Mouse (Mus musculus) kidney, embryonic 16.5 days (tissue): ENCODE measurements around the gene Ric8a. TPM values are rescaled to one million over a fixed set of nuclear protein-coding genes. Genes with fewer than 3 reads are reported as not detected.

ENCODE experiments used
- ATAC-seq: fragments of 200-750 bp; cut with Nextera tagmentation; 2 replicates; pipeline ENCODE4 v1.8.0; 2017; ENCODE audit warnings: moderate TSS enrichment; ENCODE audit not compliant: low FRiP score, low TSS enrichment
- H3K27ac ChIP-seq: fragments of 300-500 bp; sonication (generic); 2 replicates; pipeline ENCODE4 v1.5.1; 2014; ENCODE audit warnings: low read length
- H3K27me3 ChIP-seq: fragments of 300-500 bp; sonication (generic); 2 replicates; pipeline ENCODE4 v1.6.1; 2014; ENCODE audit warnings: low read length, control low read depth, mixed read lengths; ENCODE audit not compliant: insufficient read depth
- H3K36me3 ChIP-seq: fragments of 300-500 bp; sonication (generic); 2 replicates; pipeline ENCODE4 v1.6.1; 2014; ENCODE audit warnings: low read length, control low read depth, mixed read lengths; ENCODE audit not compliant: insufficient read depth
- H3K4me1 ChIP-seq: fragments of 300-500 bp; sonication (generic); 2 replicates; pipeline ENCODE4 v1.6.1; 2014; ENCODE audit warnings: low read length, control low read depth, mixed read lengths; ENCODE audit not compliant: insufficient read depth
- H3K4me2 ChIP-seq: fragments of 300-500 bp; sonication (generic); replicated peaks from 2 replicates; pipeline ENCODE4 v1.6.1; 2014; ENCODE audit warnings: low read depth, low read length
- H3K4me3 ChIP-seq: fragments of 300-500 bp; sonication (generic); 2 replicates; pipeline ENCODE4 v1.5.1; 2014; ENCODE audit warnings: mild to moderate bottlenecking, low read length
- H3K9ac ChIP-seq: fragments of 300-500 bp; sonication (generic); replicated peaks from 2 replicates; pipeline ENCODE4 v1.6.1; 2014; ENCODE audit warnings: low read length
- H3K9me3 ChIP-seq: fragments of 300-500 bp; sonication (generic); 2 replicates; pipeline ENCODE4 v1.6.1; 2016; ENCODE audit warnings: low read length, control low read depth
- WGBS: fragments of 180-500 bp; shearing (Covaris S2); extraction: QIAGEN DNeasy Blood & Tissue Kit; methylation state at CpG from one replicate; pipeline ENCODE4 v1.1.7; 2014; 5-methylcytosine and 5-hydroxymethylcytosine counted together
- polyA plus RNA-seq: library from polyadenylated mRNA; unstranded; fragments of >200 nt; fragmentation: Nextera tagmentation; extraction: Ambion mirVana; gene quantifications from 2 replicates; pipeline ENCODE4 v1.2.1, GENCODE M21; 2015

Ric8a gene
- polyA plus RNA-seq, 1 experiment from 2014 or later: 73.6 TPM

DNA sequence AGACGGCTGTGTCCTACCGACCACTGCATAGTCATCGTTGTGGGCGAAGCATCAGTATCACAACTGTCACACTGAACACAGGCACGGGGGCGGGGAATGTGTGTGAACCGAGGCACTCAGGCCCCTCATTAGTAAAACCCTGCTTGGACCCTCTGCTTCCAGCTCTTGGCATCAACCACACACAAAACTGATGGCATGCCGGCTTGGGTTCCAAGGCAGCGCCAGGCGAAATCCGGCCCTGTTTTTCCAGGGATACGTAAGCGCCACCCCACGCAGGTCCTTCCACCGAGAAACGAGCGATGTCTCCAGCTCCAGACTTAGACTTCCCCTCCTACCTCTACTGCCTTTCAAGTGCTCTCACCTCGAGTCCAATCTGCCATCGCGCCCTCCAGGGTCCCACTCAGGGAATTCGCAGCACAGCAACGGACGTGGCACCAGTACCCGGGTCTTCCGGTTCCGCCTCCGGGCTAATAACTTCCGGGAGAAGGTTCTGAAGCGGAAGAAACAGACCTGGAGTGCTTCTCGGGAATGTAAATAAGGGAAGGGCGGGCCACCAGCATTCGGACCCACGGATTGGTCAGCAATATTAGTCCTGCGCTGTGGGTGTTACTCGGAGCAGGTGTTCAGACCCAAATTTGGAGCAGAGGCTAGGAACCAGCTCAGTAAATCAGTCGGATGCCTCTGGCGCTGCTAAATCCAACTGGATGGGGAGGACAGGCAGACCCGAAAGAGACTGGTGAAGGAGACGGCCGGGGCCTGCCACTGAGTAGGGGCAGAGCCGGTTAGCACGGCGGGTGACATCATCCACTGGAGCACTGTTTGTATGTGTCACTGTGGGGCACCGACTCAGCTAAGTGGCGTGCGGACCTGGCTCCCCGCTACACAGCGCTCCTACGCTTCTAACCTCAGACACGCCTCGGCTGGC, 635 bp upstream of the Ric8a start, which contains the start of gene Gm45785:
Gene Gm45785, minus strand, starts transcription at position 472 of the 925 bp plus-strand sequence.
- peaks cover 20% of the 10 kb centered on the region for H3K4me1 ChIP-seq
- peak; percentile 84 for ATAC-seq
- H3K9me3 ChIP-seq: no peaks in the 10 kb centered on the region
- 1% methylated on average over 50 of the region's 51 CpGs for WGBS
- peak within 1 kb of the TSS; percentile 99 for H3K4me2 ChIP-seq
- H3K9ac ChIP-seq: peak within 1 kb of the TSS; percentile 93
- peak within 1 kb of the TSS; percentile 92 for H3K4me3 ChIP-seq
- H3K36me3 ChIP-seq: peaks cover 56% of the 10 kb centered on the region
- peak within 1 kb of the TSS; percentile 91 for H3K27ac ChIP-seq
- H3K27me3 ChIP-seq: no peaks in the 10 kb centered on the region

DNA sequence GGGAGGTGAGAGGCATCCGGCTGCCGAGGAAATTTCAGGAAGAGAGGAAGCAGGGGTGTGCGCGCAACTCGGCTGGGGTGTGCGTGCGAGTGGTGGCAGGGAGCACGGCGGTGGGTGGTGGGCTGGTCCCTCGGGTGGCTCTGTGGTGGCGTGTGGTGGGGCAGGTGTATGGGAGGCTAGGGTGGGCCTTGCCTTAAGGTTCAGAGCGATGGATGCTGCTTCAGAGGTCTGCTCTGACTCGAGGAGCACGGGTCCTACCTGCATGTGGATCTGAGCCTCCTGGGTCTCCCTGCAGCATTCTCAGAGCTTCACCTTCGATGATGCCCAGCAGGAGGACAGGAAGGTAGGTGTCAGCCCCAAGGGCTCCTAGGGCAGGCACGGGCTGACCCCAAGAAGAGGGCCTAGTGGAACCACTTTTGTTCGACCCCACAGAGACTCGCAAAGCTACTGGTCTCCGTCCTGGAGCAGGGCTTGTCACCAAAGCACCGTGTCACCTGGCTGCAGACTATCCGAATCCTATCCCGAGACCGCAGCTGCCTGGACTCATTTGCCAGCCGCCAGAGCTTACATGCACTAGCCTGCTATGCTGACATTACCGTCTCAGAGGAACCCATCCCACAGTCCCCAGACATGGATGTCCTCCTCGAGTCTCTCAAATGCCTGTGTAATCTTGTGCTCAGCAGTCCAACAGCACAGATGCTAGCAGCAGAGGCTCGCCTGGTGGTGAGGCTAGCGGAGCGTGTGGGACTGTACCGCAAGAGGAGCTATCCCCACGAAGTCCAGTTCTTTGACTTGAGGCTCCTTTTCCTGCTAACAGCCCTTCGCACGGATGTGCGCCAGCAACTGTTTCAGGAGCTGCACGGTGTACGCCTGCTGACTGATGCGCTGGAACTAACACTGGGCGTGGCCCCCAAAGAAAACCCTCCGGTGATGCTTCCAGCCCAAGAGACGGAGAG, 1.1 kb downstream of the Ric8a start, which contains the start of gene Bet1l:
Gene Bet1l, minus strand, starts transcription at position 28 of the 956 bp plus-strand sequence.
- Histone ChIP-seq H3K9ac (peak within 1 kb of the TSS; percentile 93), H3K9me3 (no peaks in the 10 kb centered on the region), H3K4me3 (peak within 1 kb of the TSS; percentile 92), H3K36me3 (peaks cover 58% of the 10 kb centered on the region), H3K4me1 (peaks cover 20% of the 10 kb centered on the region), H3K4me2 (peak within 1 kb of the TSS; percentile 99), H3K27me3 (no peaks in the 10 kb centered on the region), H3K27ac (peak within 1 kb of the TSS; percentile 91)
- 31% methylated on average over 40 of the region's 40 CpGs for WGBS
- ATAC-seq: peak; percentile 39; the same call in 1 of the 2 replicates

DNA sequence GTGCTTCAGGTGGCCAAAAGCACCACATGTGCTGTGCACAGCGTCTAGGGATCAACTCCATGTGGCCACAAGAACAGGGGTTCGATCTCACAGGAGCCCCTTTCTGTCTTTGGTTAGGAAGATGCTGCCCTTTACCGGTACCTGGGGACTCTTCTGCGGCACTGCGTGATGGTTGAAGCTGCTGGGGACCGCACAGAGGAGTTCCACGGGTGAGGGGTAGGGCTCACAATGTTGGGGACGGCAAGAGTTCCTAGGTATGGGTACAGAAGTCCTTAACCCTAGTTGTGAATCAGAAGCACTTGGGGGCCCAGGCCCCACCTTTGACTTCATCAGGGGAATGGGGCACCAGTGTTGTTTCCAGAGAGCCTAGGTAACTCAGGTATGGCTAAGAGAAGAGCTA, 2.0 kb downstream of the Ric8a start:
- Histone ChIP-seq H3K27ac (no peak overlapping the region), H3K9me3 (no peaks in the 10 kb centered on the region), H3K4me1 (peaks cover 20% of the 10 kb centered on the region), H3K27me3 (no peaks in the 10 kb centered on the region), H3K36me3 (peaks cover 58% of the 10 kb centered on the region), H3K9ac (peak overlapping the region; percentile 93; the same call in 1 of the 2 replicates), H3K4me2 (peak overlapping the region; percentile 99), H3K4me3 (peak overlapping the region; percentile 92; the same call in 1 of the 2 replicates)
- 94% methylated on average over 8 of the region's 8 CpGs for WGBS
- no peak for ATAC-seq

DNA sequence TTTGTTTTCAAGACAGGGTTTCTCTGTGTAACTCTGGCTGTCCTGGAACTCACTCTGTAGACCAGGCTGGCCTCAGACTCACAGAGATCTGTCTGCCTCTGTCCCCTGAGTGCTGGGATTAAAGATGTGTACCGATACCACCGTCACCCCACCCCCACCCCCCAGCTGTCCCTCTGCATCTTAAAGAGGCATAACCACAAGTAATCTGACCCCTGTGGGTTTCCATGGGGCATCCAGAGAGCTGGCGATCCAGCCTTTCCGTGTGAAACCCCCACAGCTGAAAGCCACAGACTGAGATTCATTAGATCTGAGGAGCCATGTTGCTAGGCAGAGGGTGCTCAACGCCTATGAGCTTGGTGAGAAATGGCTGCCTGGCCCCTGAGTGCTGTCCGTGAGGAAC, 3.2 kb downstream of the Ric8a start:
- H3K36me3 ChIP-seq: peaks cover 63% of the 10 kb centered on the region
- no peak overlapping the region for H3K4me2 ChIP-seq
- H3K9me3 ChIP-seq: no peaks in the 10 kb centered on the region
- H3K27me3 ChIP-seq: no peaks in the 10 kb centered on the region
- ATAC-seq: no peak
- H3K4me1 ChIP-seq: peaks cover 18% of the 10 kb centered on the region
- no peak overlapping the region for H3K27ac ChIP-seq
- H3K4me3 ChIP-seq: no peak overlapping the region
- 68% methylated on average over 6 of the region's 6 CpGs for WGBS
- H3K9ac ChIP-seq: no peak overlapping the region

DNA sequence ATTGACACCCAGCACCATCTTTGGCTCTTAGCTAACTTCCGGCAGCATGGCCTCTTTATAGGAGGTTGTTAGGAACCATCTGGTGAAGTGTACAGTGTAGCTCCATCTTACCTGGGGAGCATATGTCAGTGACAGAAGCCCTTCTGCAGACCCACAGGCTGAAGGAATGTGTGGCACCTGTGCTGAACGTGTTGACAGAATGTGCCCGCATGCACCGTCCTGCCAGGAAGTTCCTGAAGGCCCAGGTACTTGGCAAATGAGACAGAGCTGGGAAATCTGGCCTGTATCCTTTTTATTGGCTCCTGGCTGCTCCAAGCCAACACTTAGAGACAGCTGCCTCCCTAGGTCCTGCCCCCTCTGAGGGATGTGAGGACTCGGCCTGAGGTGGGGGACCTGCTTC, 4.0 kb downstream of the Ric8a start:
- H3K36me3 ChIP-seq: peaks cover 63% of the 10 kb centered on the region
- ATAC-seq: no peak
- no peaks in the 10 kb centered on the region for H3K9me3 ChIP-seq
- H3K4me2 ChIP-seq: no peak overlapping the region
- no peak overlapping the region for H3K27ac ChIP-seq
- WGBS: 87% methylated on average over 5 of the region's 5 CpGs
- no peak overlapping the region for H3K9ac ChIP-seq
- H3K4me1 ChIP-seq: peaks cover 12% of the 10 kb centered on the region
- H3K4me3 ChIP-seq: no peak overlapping the region
- no peaks in the 10 kb centered on the region for H3K27me3 ChIP-seq

DNA sequence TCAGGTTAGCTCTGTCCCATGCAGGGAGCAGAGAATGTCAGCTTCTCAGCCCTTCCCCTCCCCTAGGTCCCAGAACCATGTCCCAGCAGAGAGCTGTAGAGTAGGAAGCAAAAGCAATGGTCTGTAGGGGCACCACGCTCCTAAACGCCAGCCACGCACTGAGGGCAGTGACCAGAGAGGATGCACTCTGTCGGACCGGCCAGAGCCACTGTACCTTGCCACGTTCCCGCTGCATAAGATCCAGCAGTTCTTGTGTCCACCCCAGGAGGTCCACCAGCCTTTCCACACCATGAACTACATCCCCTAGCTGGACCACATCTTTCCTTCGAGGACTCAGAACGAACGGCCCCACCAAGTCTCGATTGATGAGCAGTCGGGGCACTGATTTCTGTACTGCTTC, 8.0 kb downstream of the Ric8a start:
- WGBS: 84% methylated on average over 12 of the region's 12 CpGs
- ATAC-seq: no peak
- Histone ChIP-seq H3K4me3 (no peak overlapping the region), H3K4me1 (no peaks in the 10 kb centered on the region), H3K27ac (no peak overlapping the region), H3K9me3 (no peaks in the 10 kb centered on the region), H3K27me3 (no peaks in the 10 kb centered on the region), H3K4me2 (no peak overlapping the region), H3K36me3 (peaks cover 55% of the 10 kb centered on the region), H3K9ac (no peak overlapping the region)

DNA sequence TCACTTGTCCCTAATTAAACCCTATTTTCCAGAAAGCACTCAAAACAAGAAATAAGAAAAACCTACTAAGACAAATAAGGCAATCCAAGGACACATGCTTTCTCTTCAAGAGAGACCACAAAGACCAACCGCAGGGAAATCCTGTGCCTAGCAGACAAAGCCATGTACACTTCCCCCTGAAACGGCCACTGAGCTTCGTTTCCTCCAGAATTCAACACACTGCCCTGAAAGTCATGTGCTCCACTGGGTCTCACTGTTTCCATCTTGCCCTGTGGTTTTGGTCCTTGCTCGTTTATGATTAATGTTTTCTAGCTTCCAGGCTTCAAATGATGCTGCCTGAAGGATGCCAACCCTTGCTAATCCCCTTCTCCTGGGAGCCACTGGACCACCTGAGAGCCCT, 17.5 kb downstream of the Ric8a start:
- no peaks in the 10 kb centered on the region for H3K9me3 ChIP-seq
- H3K9ac ChIP-seq: no peak overlapping the region
- ATAC-seq: no peak
- H3K27me3 ChIP-seq: no peaks in the 10 kb centered on the region
- 87% methylated on average over 4 of the region's 4 CpGs for WGBS
- H3K27ac ChIP-seq: no peak overlapping the region
- H3K4me3 ChIP-seq: no peak overlapping the region
- H3K4me1 ChIP-seq: no peaks in the 10 kb centered on the region
- H3K4me2 ChIP-seq: no peak overlapping the region
- peaks cover 16% of the 10 kb centered on the region; the same call in 1 of the 2 replicates for H3K36me3 ChIP-seq

DNA sequence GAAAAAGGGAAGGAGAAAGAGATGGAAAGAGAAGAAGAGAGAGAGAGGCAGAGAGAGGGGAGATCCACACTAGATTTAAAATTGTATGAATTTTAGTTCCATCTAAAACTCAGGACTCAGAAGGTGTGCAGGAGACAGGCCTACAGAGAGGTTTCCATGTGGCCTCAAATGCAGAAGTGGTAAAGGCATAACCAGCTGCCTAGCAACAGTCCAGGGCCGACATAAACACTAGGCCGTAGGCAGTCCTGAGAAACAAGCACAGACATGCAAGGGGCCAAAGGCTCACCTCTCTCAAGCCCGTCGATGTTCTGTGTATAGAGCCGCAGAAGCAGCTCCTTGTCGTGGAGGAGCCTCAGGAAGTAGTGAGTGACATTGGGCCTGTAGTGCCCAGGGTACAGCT, 20.6 kb downstream of the Ric8a start:
- Histone ChIP-seq H3K4me2 (no peak overlapping the region), H3K9ac (no peak overlapping the region), H3K4me3 (no peak overlapping the region), H3K27ac (no peak overlapping the region), H3K4me1 (peaks cover 8% of the 10 kb centered on the region), H3K9me3 (no peaks in the 10 kb centered on the region), H3K36me3 (peaks cover 16% of the 10 kb centered on the region; the same call in 1 of the 2 replicates), H3K27me3 (no peaks in the 10 kb centered on the region)
- no peak for ATAC-seq
- 91% methylated on average over 6 of the region's 6 CpGs for WGBS

DNA sequence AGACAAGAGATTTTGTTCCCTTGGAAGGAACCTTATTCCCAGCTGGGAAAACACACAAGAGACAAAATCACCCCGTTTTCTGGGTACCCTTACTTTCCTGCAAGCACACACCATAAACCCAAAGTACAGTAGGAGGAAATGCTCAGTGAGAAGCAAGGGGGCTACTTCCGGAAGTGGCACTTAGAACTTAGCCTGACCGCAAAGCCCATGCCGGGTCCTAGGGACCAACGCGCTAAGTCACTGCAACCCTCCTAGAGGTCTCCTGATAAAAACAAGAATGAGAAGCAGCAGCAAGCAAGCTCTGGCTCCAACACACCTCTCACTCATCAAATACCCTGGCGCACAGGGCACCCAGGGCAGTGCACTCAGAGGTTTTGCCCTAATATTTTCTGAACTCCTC, 22.6 kb downstream of the Ric8a start:
- no peak for ATAC-seq
- Histone ChIP-seq H3K9me3 (no peaks in the 10 kb centered on the region), H3K36me3 (peaks cover 16% of the 10 kb centered on the region; the same call in 1 of the 2 replicates), H3K4me3 (no peak overlapping the region), H3K27me3 (no peaks in the 10 kb centered on the region), H3K4me2 (no peak overlapping the region), H3K27ac (no peak overlapping the region), H3K4me1 (peaks cover 17% of the 10 kb centered on the region), H3K9ac (no peak overlapping the region)
- 91% methylated on average over 7 of the region's 7 CpGs for WGBS
